Mouse (Mus musculus) ES-E14 (cell line): ENCODE data around the gene Gm49380.

Source experiments
- MAFK ChIP-seq: IDR thresholded peaks from 2 replicates; pipeline ENCODE4 v1.6.1; 2014; ENCODE audit warnings: mild to moderate bottlenecking, low read depth, low read length, inconsistent platforms; ENCODE audit not compliant: insufficient read depth
- ZNF384 ChIP-seq: IDR thresholded peaks from 2 replicates; pipeline ENCODE4 v1.6.1; 2012; ENCODE audit warnings: low read depth, low read length, inconsistent platforms

DNA sequence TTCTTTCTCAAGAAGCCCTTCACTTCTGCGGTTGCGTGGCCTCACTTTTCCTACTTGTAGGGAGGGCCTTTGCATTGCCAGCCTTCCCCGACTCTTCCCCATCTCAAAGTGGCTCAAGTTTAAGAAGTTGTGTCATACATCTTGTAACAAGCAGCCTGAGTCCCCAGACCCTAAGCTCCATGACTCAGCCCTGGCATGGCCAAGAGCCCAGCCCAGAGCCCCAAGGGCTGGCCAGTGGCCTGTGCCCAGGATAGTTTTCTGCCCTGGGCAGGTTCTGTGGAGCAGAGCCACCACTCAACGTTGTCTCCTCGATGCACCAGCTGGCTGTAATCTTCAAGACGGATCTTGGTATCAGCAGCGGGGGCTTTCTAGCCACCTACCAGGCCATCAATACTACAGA is 8.4 kb downstream of the Gm49380 start:
- TF ChIP-seq MAFK (no peak), ZNF384 (no peak)
